Mouse (Mus musculus): ENCODE results near the gene Cda. TPM values are rescaled to one million over a fixed set of nuclear protein-coding genes. Genes with fewer than 3 reads are reported as not detected.

Gene Cda
- total RNA-seq (2023), result not detected

DNA sequence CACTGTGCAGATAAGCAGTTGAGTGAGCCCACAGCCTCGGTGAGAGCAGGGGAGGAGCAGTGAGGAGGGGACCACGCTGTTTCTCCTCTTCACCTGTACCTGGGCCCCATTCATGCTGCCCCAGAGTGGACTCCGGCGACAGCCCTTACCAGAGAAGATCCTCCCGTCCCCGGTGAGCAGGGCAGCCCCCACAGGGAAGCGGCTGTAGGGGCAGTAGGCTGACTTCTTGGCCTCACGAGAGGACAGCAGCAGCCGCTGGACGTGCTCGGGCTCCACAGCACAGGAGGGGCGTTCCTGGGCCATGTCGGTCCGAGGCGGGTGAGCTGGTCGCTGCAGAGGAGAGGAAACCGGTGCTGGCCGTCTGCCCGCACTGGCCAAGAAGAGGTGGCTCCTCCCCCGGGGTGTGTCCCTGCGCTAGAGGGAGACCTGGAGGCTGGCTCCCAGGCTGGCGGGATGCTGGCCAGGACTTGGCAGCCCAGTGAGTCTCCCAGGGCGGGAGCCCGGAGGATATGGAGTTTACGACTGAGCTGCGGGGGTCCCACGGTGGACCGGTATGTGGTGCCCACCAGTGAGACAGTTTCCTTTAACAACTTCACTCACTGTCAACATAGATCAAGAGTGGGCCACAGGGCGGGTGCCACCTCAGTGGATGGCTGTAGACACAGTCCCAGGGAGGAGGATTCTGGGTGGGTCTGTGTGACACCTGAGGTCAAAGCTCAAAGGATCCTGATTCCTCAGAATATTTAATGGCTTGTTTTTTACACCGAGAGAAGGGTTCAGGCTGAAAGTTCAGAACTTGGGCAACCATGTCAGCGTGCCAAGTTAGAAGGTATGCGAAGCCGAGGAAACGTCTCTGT, at the start of gene Cda:
Gene Cda, minus strand, starts transcription at position 352 of the 857 bp plus-strand sequence.

GRCm38 (mm10) chr4:138395971-138396645, 28.3 kb upstream of the Cda start, which contains the start of gene Fam43b:
Gene Fam43b, minus strand, starts transcription at chr4:138396528.

GRCm38 (mm10) chr4:138326077-138326695, 41.6 kb downstream of the Cda start, which contains the start of gene Pink1:
Gene Pink1, minus strand, starts transcription at chr4:138326307.

DNA sequence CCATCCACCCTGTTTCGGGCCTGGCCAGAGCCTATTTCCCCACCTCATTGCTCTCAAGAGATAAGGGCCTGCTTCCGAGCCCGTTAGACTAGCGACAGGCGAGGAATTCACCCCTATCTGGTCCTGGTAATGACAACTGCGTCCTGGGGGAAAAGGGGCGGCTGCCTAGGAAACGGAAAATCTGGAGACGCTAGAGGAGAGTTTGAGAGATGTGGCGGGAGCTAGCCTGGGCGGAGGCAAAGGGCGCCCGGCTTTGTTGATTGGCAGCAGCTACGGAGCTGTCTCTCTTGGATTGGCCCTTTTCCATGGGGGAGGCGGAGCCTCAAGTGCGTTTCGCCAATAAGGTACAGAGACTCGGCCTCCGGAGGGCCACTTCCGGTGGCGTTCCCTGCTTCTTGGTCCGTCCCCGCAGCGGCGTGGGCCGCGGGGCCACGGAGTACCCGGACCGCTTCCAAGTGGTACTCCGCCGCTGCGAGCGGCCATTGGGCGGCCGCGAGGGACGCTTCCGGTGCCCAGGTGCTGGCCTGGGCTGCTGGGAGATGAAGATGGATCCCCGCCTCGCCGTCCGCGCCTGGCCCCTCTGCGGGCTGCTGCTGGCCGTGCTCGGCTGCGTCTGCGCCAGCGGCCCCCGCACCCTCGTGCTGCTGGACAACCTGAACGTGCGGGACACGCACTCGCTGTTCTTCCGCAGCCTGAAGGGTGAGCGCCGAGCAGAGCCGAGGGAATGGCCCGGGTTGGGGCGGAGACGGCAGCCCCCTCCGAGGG, 63.3 kb downstream of the Cda start, which contains the start of gene Ddost:
Gene Ddost, plus strand, starts transcription at position 391 of the 765 bp plus-strand sequence.

Other genes with a start within 250 kb of the Cda start
- gene Hp1bp3, start 151.7 kb downstream of the Cda start, total RNA-seq (2023), result 100 to 1,000 TPM; 113 to 126 TPM
- 1 to 10 TPM; 3.2 to 4.4 TPM for gene Sh2d5, start 117.6 kb downstream of the Cda start, total RNA-seq (2023)
- 1 to 10 TPM; 1.7 to 1.9 TPM for gene Kif17, start 117.6 kb downstream of the Cda start, total RNA-seq (2023)
- gene Ddost, start 63.3 kb downstream of the Cda start, total RNA-seq (2023), result 10 to 100 TPM; 71.7 to 81.7 TPM
- 10 to 100 TPM; 37.8 to 41.2 TPM for gene Pink1, start 41.7 kb downstream of the Cda start, total RNA-seq (2023)
- not detected for gene Fam43b, start 28.5 kb upstream of the Cda start, total RNA-seq (2023)
- 10 to 100 TPM; 21.8 to 24.9 TPM for gene Mul1, start 66.7 kb upstream of the Cda start, total RNA-seq (2023)
- under 1 TPM; 0.20 to 0.22 TPM for gene Camk2n1, start 86.3 kb upstream of the Cda start, total RNA-seq (2023)

Measured in neutrophil, adult 59 days (primary cell).